Mouse (Mus musculus) layer of hippocampus, adult 9-11 months (tissue): Measurements from ENCODE around the gene Ap3s2.

Source experiments
- DNase-seq: peaks from one replicate; pipeline ENCODE4 v3.0.0; 2022

Ap3s2 gene

GRCm38 (mm10) chr7:79837247-79837646, 83.2 kb downstream of the Ap3s2 start:
- no peak for DNase-seq

DNA sequence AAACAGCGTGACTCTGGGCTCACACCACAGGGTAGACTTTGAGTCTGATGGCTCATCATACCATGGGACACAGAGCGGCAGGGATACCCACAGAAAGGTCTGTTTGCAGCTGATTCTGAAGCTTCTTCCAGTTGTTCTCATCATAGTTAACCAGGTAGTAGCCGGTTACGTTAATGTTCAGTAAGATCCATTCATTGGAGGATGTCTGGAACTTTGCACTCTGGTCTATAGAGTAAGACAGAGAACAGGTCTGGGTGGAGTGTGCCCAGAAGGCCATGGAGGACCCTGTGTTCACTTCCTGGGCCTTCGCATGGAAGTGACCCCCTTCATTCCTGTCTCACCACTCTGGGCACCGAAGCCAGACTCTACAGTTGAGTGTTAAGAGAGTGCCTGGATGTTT, 85.3 kb downstream of the Ap3s2 start:
- DNase-seq: no peak

- DNase-seq: no peak
Observed at GRCm38 (mm10) chr7:79832980-79833379, 87.5 kb downstream of the Ap3s2 start.

- DNase-seq: no peak
Observed at GRCm38 (mm10) chr7:79831585-79831984, 88.9 kb downstream of the Ap3s2 start.

GRCm38 (mm10) chr7:79831145-79831544, 89.3 kb downstream of the Ap3s2 start:
- DNase-seq: no peak

- no peak for DNase-seq
Observed at GRCm38 (mm10) chr7:79828341-79828740, 92.1 kb downstream of the Ap3s2 start.
